Comparison of ENCODE assay signal across 24 mouse cellular contexts in the genomic region with DNA sequence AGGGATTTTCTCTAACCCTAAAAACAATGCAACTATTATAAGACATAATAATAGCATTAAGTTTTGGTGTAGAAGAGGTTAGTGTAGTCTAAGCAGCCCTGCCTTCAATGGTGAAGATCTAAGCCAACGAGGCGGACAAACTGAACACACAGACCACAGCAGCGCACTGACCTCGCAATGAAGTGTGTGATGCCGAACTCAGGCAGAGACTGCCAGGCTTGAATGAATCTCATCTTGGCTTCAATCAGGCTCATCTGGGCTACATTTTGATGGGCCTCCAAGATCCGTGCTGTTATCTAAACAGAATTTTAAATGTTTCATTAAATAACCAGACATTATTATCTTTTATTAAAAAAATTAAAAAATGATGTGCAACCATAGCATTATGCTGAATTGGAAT. TPM values are rescaled to one million over a fixed set of nuclear protein-coding genes. Genes with fewer than 3 reads are reported as not detected.
A peak's percentile ranks its signal among the peaks of the same experiment; 100 is the strongest.
DNase-seq lines count a peak whose midpoint lies in the region; ATAC-seq and TF ChIP-seq lines count a peak whose summit lies in the region.
"Had no signal": no experiment of that assay in that cellular context is flagged by ENCODE, and none has a peak within 500 bp of the region (broad histone marks: within the 10 kb centered on the region; RNA-seq: fewer than 3 reads in every experiment).

No protein-coding gene starts in this region.

- no peak for DNase-seq in hindbrain, embryonic 11.5 days (ENCODE audit: low spot score)
- DNase-seq in midbrain, embryonic 14.5 days, result peak; percentile 8
- no peak for DNase-seq in midbrain, postnatal 0 days (ENCODE audit: low spot score)
- DNase-seq in hindbrain, postnatal 0 days (ENCODE audit: low spot score), result no peak
- no peak for DNase-seq in retina, embryonic 14.5 days (ENCODE audit: low spot score)
- DNase-seq: adrenal gland, adult 2 months; adrenal gland, postnatal 36 days; B cell, adult 2 months; cerebellum, adult 18-20 months; gastrocnemius, adult 2 months; gastrocnemius, postnatal 36 days; heart, postnatal 36 days; kidney, adult 18-20 months; liver, postnatal 0 days; thymus, postnatal 4 days had no signal

- peaks cover 4% of the 10 kb centered on the region for H3K4me1 ChIP-seq in hindbrain, embryonic 11.5 days (replicated peaks; ENCODE audit: control insufficient read depth, insufficient read depth, low read length)
- H3K4me1 ChIP-seq in hindbrain, embryonic 16.5 days (ENCODE audit: control insufficient read depth, insufficient read depth, low read depth, low read length), result peaks cover 13% of the 10 kb centered on the region
- H3K4me1 ChIP-seq in midbrain, embryonic 14.5 days (ENCODE audit: control insufficient read depth, insufficient read depth, low read length), result peaks cover 16% of the 10 kb centered on the region
- peaks cover 14% of the 10 kb centered on the region for H3K4me1 ChIP-seq in midbrain, postnatal 0 days (ENCODE audit: insufficient read depth, low read length)
- peaks cover 10% of the 10 kb centered on the region for H3K4me1 ChIP-seq in hindbrain, postnatal 0 days (ENCODE audit: insufficient read depth, low read length)
- peaks cover 15% of the 10 kb centered on the region for H3K4me1 ChIP-seq in neural tube, embryonic 14.5 days (ENCODE audit: control insufficient read depth, insufficient read depth, low read length)
- H3K4me1 ChIP-seq: megakaryocyte, embryonic 14.5 days had no signal

- H3K36me3 ChIP-seq in hindbrain, embryonic 11.5 days (ENCODE audit: control insufficient read depth, insufficient read depth, low read length), result 0 out of 2 replicates have a peak, but pooled peaks cover 3% of the 10 kb centered on the region
- H3K36me3 ChIP-seq in hindbrain, embryonic 16.5 days (ENCODE audit: control insufficient read depth, insufficient read depth, low read length), result peaks cover 24% of the 10 kb centered on the region
- H3K36me3 ChIP-seq in midbrain, embryonic 14.5 days (ENCODE audit: control insufficient read depth, insufficient read depth, low read length), result peaks cover 59% of the 10 kb centered on the region
- peaks cover 40% of the 10 kb centered on the region for H3K36me3 ChIP-seq in midbrain, postnatal 0 days (ENCODE audit: insufficient read depth, low read length)
- peaks cover 22% of the 10 kb centered on the region for H3K36me3 ChIP-seq in hindbrain, postnatal 0 days (ENCODE audit: insufficient read depth, low read length)
- peaks cover 15% of the 10 kb centered on the region for H3K36me3 ChIP-seq in neural tube, embryonic 14.5 days (ENCODE audit: control insufficient read depth, insufficient read depth, low read length)

- 88% methylated on average over 6 of the region's 6 CpGs for WGBS in hindbrain, embryonic 11.5 days
- 77% methylated on average over 6 of the region's 6 CpGs for WGBS in hindbrain, embryonic 16.5 days
- 81% methylated on average over 6 of the region's 6 CpGs for WGBS in midbrain, embryonic 14.5 days
- 83% methylated on average over 6 of the region's 6 CpGs for WGBS in midbrain, postnatal 0 days
- WGBS in hindbrain, postnatal 0 days, result 60% methylated on average over 6 of the region's 6 CpGs
- WGBS in neural tube, embryonic 14.5 days, result 69% methylated on average over 6 of the region's 6 CpGs

- no peaks in the 10 kb centered on the region for H3K9me3 ChIP-seq in hindbrain, embryonic 11.5 days (ENCODE audit: control insufficient read depth, low read length)
- no peaks in the 10 kb centered on the region for H3K9me3 ChIP-seq in hindbrain, embryonic 16.5 days (ENCODE audit: control insufficient read depth, low read length)
- no peaks in the 10 kb centered on the region for H3K9me3 ChIP-seq in midbrain, embryonic 14.5 days (ENCODE audit: control insufficient read depth, low read length)
- no peaks in the 10 kb centered on the region for H3K9me3 ChIP-seq in midbrain, postnatal 0 days (ENCODE audit: low read length)
- H3K9me3 ChIP-seq in hindbrain, postnatal 0 days (ENCODE audit: low read length), result no peaks in the 10 kb centered on the region
- no peaks in the 10 kb centered on the region for H3K9me3 ChIP-seq in neural tube, embryonic 14.5 days (ENCODE audit: control insufficient read depth, low read length)
- H3K9me3 ChIP-seq: heart, embryonic 15.5 days; kidney, embryonic 15.5 days; liver, embryonic 12.5 days; megakaryocyte, embryonic 14.5 days had no signal

- no peak for TF ChIP-seq CTCF in midbrain, postnatal 0 days (IDR thresholded peaks at IDR 0.05)
- no peak for TF ChIP-seq CTCF in hindbrain, postnatal 0 days (IDR thresholded peaks at IDR 0.05; ENCODE audit: low read depth)

- 0 out of 2 replicates have a peak, but pooled peaks have one; percentile 2 for ATAC-seq in hindbrain, embryonic 11.5 days (ENCODE audit: low FRiP score)
- ATAC-seq in hindbrain, embryonic 16.5 days, result no peak; the same call in 1 of the 2 replicates
- ATAC-seq in midbrain, embryonic 14.5 days (ENCODE audit: low FRiP score, low TSS enrichment), result no peak
- ATAC-seq in midbrain, postnatal 0 days (ENCODE audit: low FRiP score), result no peak
- 0 out of 2 replicates have a peak, but pooled peaks have one; percentile 12 for ATAC-seq in hindbrain, postnatal 0 days
- ATAC-seq in neural tube, embryonic 14.5 days (ENCODE audit: low read depth), result peak; percentile 50; the same call in 1 of the 2 replicates
- ATAC-seq: activated CD4-positive, CD25-positive, alpha-beta regulatory T cell, adult 4 months; inflammation-experienced regulatory T-cells, adult 6 months; liver, embryonic 12.5 days; liver, postnatal 0 days had no signal

- no peak overlapping the region for H3K9ac ChIP-seq in hindbrain, embryonic 11.5 days (ENCODE audit: low read depth, low read length)
- H3K9ac ChIP-seq in hindbrain, embryonic 16.5 days (ENCODE audit: low read depth, low read length), result no peak overlapping the region
- no peak overlapping the region for H3K9ac ChIP-seq in midbrain, embryonic 14.5 days (replicated peaks; ENCODE audit: low read length)
- H3K9ac ChIP-seq in midbrain, postnatal 0 days (replicated peaks; ENCODE audit: low read length, poor library complexity, severe bottlenecking), result no peak overlapping the region
- H3K9ac ChIP-seq in hindbrain, postnatal 0 days (replicated peaks; ENCODE audit: low read length), result no peak overlapping the region
- no peak overlapping the region for H3K9ac ChIP-seq in neural tube, embryonic 14.5 days (replicated peaks; ENCODE audit: low read depth, low read length)
- H3K9ac ChIP-seq: heart, embryonic 15.5 days; kidney, embryonic 15.5 days; liver, embryonic 12.5 days; liver, postnatal 0 days had no signal

- no peak overlapping the region for H3K27ac ChIP-seq in hindbrain, embryonic 11.5 days (ENCODE audit: low read depth, low read length)
- no peak overlapping the region for H3K27ac ChIP-seq in hindbrain, embryonic 16.5 days (ENCODE audit: low read depth, low read length)
- H3K27ac ChIP-seq in midbrain, embryonic 14.5 days (replicated peaks; ENCODE audit: low read depth, low read length), result no peak overlapping the region; the same call in 1 of the 2 replicates
- no peak overlapping the region for H3K27ac ChIP-seq in midbrain, postnatal 0 days (ENCODE audit: low read depth, low read length)
- H3K27ac ChIP-seq in hindbrain, postnatal 0 days, result peak overlapping the region; percentile 86; the same call in 1 of the 2 replicates
- no peak overlapping the region for H3K27ac ChIP-seq in neural tube, embryonic 14.5 days (ENCODE audit: low read depth, low read length)
- H3K27ac ChIP-seq: liver, embryonic 12.5 days had no signal

- no peaks in the 10 kb centered on the region for H3K27me3 ChIP-seq in hindbrain, embryonic 11.5 days (ENCODE audit: control insufficient read depth, insufficient read depth, low read length)
- H3K27me3 ChIP-seq in hindbrain, embryonic 16.5 days (replicated peaks; ENCODE audit: control insufficient read depth, insufficient read depth, low read length), result no peaks in the 10 kb centered on the region
- no peaks in the 10 kb centered on the region for H3K27me3 ChIP-seq in midbrain, embryonic 14.5 days (ENCODE audit: control insufficient read depth, insufficient read depth, low read length)
- H3K27me3 ChIP-seq in midbrain, postnatal 0 days (ENCODE audit: insufficient read depth, low read length), result no peaks in the 10 kb centered on the region
- no peaks in the 10 kb centered on the region for H3K27me3 ChIP-seq in hindbrain, postnatal 0 days (ENCODE audit: insufficient read depth, low read length)
- H3K27me3 ChIP-seq in neural tube, embryonic 14.5 days (ENCODE audit: control insufficient read depth, insufficient read depth, low read length), result no peaks in the 10 kb centered on the region
- H3K27me3 ChIP-seq: heart, embryonic 15.5 days; kidney, embryonic 15.5 days; liver, embryonic 12.5 days had no signal

- no peak overlapping the region for H3K4me2 ChIP-seq in hindbrain, embryonic 11.5 days (replicated peaks; ENCODE audit: low read depth, low read length)
- no peak overlapping the region for H3K4me2 ChIP-seq in hindbrain, embryonic 16.5 days (ENCODE audit: low read length)
- H3K4me2 ChIP-seq in midbrain, embryonic 14.5 days (ENCODE audit: low read length), result no peak overlapping the region
- H3K4me2 ChIP-seq in midbrain, postnatal 0 days (ENCODE audit: low read depth, low read length, poor library complexity, severe bottlenecking), result no peak overlapping the region
- no peak overlapping the region for H3K4me2 ChIP-seq in hindbrain, postnatal 0 days (ENCODE audit: low read depth, low read length)
- no peak overlapping the region for H3K4me2 ChIP-seq in neural tube, embryonic 14.5 days (ENCODE audit: low read depth, low read length)
- H3K4me2 ChIP-seq: heart, embryonic 15.5 days; kidney, embryonic 15.5 days; liver, embryonic 12.5 days had no signal

- no peak overlapping the region for H3K4me3 ChIP-seq in hindbrain, embryonic 11.5 days (ENCODE audit: low read depth, low read length)
- H3K4me3 ChIP-seq in hindbrain, embryonic 16.5 days (ENCODE audit: low read length), result no peak overlapping the region
- H3K4me3 ChIP-seq in midbrain, embryonic 14.5 days (replicated peaks; ENCODE audit: low read depth, low read length), result no peak overlapping the region
- H3K4me3 ChIP-seq in midbrain, postnatal 0 days (ENCODE audit: low read depth, low read length), result no peak overlapping the region
- no peak overlapping the region for H3K4me3 ChIP-seq in hindbrain, postnatal 0 days (ENCODE audit: low read length)
- H3K4me3 ChIP-seq in neural tube, embryonic 14.5 days (ENCODE audit: low read depth, low read length), result no peak overlapping the region
- H3K4me3 ChIP-seq: erythroblast, embryonic 14.5 days; gastrocnemius, adult 2 months; heart, embryonic 15.5 days; kidney, embryonic 15.5 days; liver, embryonic 12.5 days; megakaryocyte, embryonic 14.5 days had no signal

RNA-seq across cellular contexts. Expression of gene Gnpnat1, which starts 57.2 kb away (rescaled TPM):
- polyA plus RNA-seq in hindbrain, embryonic 11.5 days (2014; fragmentation: Nextera tagmentation; extraction: Ambion mirVana), result 41.7 and 44.5 TPM in 2 replicates
- 28.5 and 30.4 TPM in 2 replicates for polyA plus RNA-seq in hindbrain, embryonic 16.5 days (2015; fragmentation: Nextera tagmentation; extraction: Ambion mirVana)
- 31.6 and 32.3 TPM in 2 replicates for polyA plus RNA-seq in midbrain, embryonic 14.5 days (2014; fragmentation: Nextera tagmentation; extraction: Ambion mirVana)
- 17.6 and 26.2 TPM in 2 replicates for total RNA-seq in midbrain, postnatal 0 days (2014; rRNA removed)
- polyA plus RNA-seq in midbrain, postnatal 0 days (2015; fragmentation: Nextera tagmentation; extraction: Ambion mirVana), result 19.1 and 23.5 TPM in 2 replicates
- 12.7 and 13.9 TPM in 2 replicates for total RNA-seq in hindbrain, postnatal 0 days (2014; rRNA removed)
- polyA plus RNA-seq in hindbrain, postnatal 0 days (2015; fragmentation: Nextera tagmentation; extraction: Ambion mirVana), result 21.1 and 21.5 TPM in 2 replicates
- polyA plus RNA-seq in neural tube, embryonic 14.5 days (2014; fragmentation: Nextera tagmentation; extraction: Ambion mirVana), result 30.8 and 31.0 TPM in 2 replicates
- polyA plus RNA-seq: erythroblast, embryonic 14.5 days had no signal

Comparison
In these comparisons a context has a peak if more than half of its experiments do, and no peak if none do; other contexts are left out.
1. ATAC-seq: peak in hindbrain, embryonic 11.5 days (single experiment), hindbrain, postnatal 0 days (single experiment) and neural tube, embryonic 14.5 days (single experiment); none in hindbrain, embryonic 16.5 days (single experiment), midbrain, embryonic 14.5 days (single experiment) and midbrain, postnatal 0 days (single experiment).